Mouse (Mus musculus): ENCODE results near the gene Foxn1.

DNA sequence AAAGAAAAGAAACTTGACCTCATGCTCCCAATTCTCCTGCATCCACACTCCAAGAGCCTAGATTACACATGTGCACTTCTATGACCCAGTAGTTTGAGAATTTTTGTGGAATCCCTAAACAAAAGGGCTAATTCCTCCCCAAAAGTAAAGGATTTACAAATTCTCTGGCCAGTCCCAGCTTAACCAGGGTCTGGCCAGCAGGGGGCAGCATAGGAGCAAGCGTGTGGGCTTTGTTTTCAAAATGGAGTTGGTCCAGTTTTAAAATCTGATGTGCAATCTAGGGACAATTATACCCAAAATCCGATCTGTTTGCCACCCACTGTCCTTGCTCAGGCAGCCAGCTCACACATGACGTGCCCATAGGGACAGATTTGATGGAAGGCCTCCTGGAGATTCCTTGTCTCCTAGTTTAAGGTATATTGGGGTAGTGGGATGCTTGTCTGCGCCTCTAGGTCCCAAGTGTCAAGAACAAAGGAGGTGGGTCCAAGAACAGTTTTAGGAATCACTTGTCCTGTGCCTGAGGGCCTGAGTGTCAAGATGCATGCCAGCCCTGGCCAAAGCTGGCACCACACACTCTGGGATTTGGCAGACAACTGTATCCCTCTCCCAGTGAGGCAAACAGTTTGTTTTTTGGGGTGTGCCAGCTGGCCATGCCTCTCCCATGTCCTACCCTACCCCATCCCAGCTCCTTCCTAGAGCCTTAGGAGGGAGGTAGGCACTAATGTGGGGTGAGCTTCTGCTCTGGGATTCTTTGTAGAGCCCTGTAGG, 30.7 kb downstream of the Foxn1 start:
- no peak for TF ChIP-seq POLR2A (IDR thresholded peaks at IDR 0.05; ENCODE audit: low read depth, low read length)
- peak; percentile 93; the same call in 1 of the 2 replicates for TF ChIP-seq CTCF (IDR thresholded peaks at IDR 0.05; ENCODE audit: extremely low read depth, insufficient read length, insufficient replicate concordance, low read depth, low read length)
